Mouse (Mus musculus): Measurements from ENCODE around the gene Prpf8. TPM values are rescaled to one million over a fixed set of nuclear protein-coding genes. Genes with fewer than 3 reads are reported as not detected.
A peak's percentile ranks its signal among the peaks of the same experiment; 100 is the strongest.
"Not testable (repeated sequence)": the region's sequence is repeated elsewhere in the genome, so short reads cannot be mapped to it uniquely, and the experiment has no call there.

Prpf8 gene
- polyA plus RNA-seq, 1 experiment from 2014 or later, result 25.3 TPM

DNA sequence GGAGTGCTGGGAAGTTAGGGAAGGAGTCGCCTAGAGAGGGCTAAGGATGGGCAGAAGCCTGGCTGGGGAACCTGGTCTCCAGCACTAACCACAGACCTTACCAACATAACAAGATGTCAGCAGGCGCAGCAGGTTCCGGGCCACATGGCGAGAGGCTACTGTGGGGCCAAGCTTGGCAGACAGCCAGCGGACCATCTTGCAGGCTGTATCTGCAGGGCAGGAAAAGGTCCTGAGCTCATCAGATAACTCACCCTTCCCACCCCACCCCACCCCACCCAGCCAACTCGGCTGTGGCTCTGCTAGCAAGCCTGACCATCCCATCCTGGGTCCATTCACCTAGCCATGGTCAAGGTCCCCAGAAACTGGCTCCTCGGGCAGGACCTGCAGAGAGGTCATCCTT lies 36.9 kb upstream of the Prpf8 start:
- Histone ChIP-seq H3K9me3 (replicated peaks; ENCODE audit: control insufficient read depth, low read length) (no peaks in the 10 kb centered on the region), H3K36me3 (ENCODE audit: control insufficient read depth, insufficient read depth) (peaks cover 42% of the 10 kb centered on the region), H3K27me3 (ENCODE audit: control insufficient read depth, insufficient read depth, low read depth, low read length) (no peaks in the 10 kb centered on the region), H3K9ac (ENCODE audit: low read depth, low read length) (peak overlapping the region; percentile 70), H3K4me2 (ENCODE audit: low read depth, low read length) (peak overlapping the region; percentile 80), H3K4me3 (ENCODE audit: low read depth, low read length) (peak overlapping the region; percentile 59), H3K4me1 (ENCODE audit: control insufficient read depth, low read depth, low read length) (peaks cover 72% of the 10 kb centered on the region), H3K27ac (ENCODE audit: low read length) (peak overlapping the region; percentile 93)
- WGBS (ENCODE audit: insufficient replicate concordance), result 28% methylated on average over 7 of the region's 7 CpGs
- ATAC-seq (ENCODE audit: low read depth), result peak; percentile 76

GRCm38 (mm10) chr11:75450304-75450908 lies 36.2 kb upstream of the Prpf8 start:
- peak overlapping the region; percentile 59 for H3K4me3 ChIP-seq (ENCODE audit: low read depth, low read length)
- H3K36me3 ChIP-seq (ENCODE audit: control insufficient read depth, insufficient read depth), result peaks cover 35% of the 10 kb centered on the region
- peak; percentile 71 for ATAC-seq (ENCODE audit: low read depth)
- WGBS (ENCODE audit: insufficient replicate concordance), result 33% methylated on average over 8 of the region's 8 CpGs
- no peaks in the 10 kb centered on the region for H3K27me3 ChIP-seq (ENCODE audit: control insufficient read depth, insufficient read depth, low read depth, low read length)
- H3K9ac ChIP-seq (ENCODE audit: low read depth, low read length), result peak overlapping the region; percentile 70
- H3K4me2 ChIP-seq (ENCODE audit: low read depth, low read length), result peak overlapping the region; percentile 80
- no peaks in the 10 kb centered on the region for H3K9me3 ChIP-seq (replicated peaks; ENCODE audit: control insufficient read depth, low read length)
- H3K4me1 ChIP-seq (ENCODE audit: control insufficient read depth, low read depth, low read length), result peaks cover 77% of the 10 kb centered on the region
- peak overlapping the region; percentile 93 for H3K27ac ChIP-seq (ENCODE audit: low read length)

- Histone ChIP-seq H3K4me3 (ENCODE audit: low read depth, low read length) (peak overlapping the region; percentile 59), H3K4me2 (ENCODE audit: low read depth, low read length) (peak overlapping the region; percentile 80), H3K4me1 (ENCODE audit: control insufficient read depth, low read depth, low read length) (peaks cover 78% of the 10 kb centered on the region), H3K9me3 (replicated peaks; ENCODE audit: control insufficient read depth, low read length) (no peaks in the 10 kb centered on the region), H3K27ac (ENCODE audit: low read length) (peak overlapping the region; percentile 93), H3K9ac (ENCODE audit: low read depth, low read length) (peak overlapping the region; percentile 70), H3K27me3 (ENCODE audit: control insufficient read depth, insufficient read depth, low read depth, low read length) (no peaks in the 10 kb centered on the region), H3K36me3 (ENCODE audit: control insufficient read depth, insufficient read depth) (peaks cover 30% of the 10 kb centered on the region)
- peak; percentile 53 for ATAC-seq (ENCODE audit: low read depth)
- WGBS (ENCODE audit: insufficient replicate concordance), result 47% methylated on average over 15 of the region's 15 CpGs
These were observed 35.7 kb upstream of the Prpf8 start for GRCm38 (mm10) chr11:75450936-75451335.

DNA sequence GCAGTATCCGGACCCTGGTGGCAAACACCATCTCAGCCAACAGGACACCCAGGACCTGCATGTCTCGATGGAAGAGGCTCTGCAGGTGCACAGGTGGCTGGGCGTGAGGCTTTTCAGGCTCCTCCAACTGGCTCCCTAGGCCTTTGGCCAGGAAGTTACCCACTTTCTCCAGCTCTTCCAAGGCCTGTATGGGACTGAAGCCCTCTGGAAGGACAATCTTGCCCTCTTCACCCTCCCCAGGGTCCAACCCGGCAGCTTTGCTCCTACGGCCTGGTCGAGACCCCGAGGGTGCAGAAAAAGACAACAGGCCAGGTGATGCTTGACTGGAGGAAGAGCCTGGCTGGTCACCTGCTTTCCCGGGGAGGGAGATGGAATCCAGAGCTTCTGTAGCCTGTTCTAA lies 34.5 kb upstream of the Prpf8 start:
- H3K4me2 ChIP-seq (ENCODE audit: low read depth, low read length), result peak overlapping the region; percentile 80
- WGBS (ENCODE audit: insufficient replicate concordance), result 81% methylated on average over 8 of the region's 8 CpGs
- no peaks in the 10 kb centered on the region for H3K9me3 ChIP-seq (replicated peaks; ENCODE audit: control insufficient read depth, low read length)
- peaks cover 84% of the 10 kb centered on the region for H3K4me1 ChIP-seq (ENCODE audit: control insufficient read depth, low read depth, low read length)
- ATAC-seq (ENCODE audit: low read depth), result no peak
- peaks cover 19% of the 10 kb centered on the region for H3K36me3 ChIP-seq (ENCODE audit: control insufficient read depth, insufficient read depth)
- H3K27ac ChIP-seq (ENCODE audit: low read length), result no peak overlapping the region
- no peaks in the 10 kb centered on the region for H3K27me3 ChIP-seq (ENCODE audit: control insufficient read depth, insufficient read depth, low read depth, low read length)
- no peak overlapping the region; the same call in 1 of the 2 replicates for H3K4me3 ChIP-seq (ENCODE audit: low read depth, low read length)
- H3K9ac ChIP-seq (ENCODE audit: low read depth, low read length), result peak overlapping the region; percentile 8; the same call in 1 of the 2 replicates

DNA sequence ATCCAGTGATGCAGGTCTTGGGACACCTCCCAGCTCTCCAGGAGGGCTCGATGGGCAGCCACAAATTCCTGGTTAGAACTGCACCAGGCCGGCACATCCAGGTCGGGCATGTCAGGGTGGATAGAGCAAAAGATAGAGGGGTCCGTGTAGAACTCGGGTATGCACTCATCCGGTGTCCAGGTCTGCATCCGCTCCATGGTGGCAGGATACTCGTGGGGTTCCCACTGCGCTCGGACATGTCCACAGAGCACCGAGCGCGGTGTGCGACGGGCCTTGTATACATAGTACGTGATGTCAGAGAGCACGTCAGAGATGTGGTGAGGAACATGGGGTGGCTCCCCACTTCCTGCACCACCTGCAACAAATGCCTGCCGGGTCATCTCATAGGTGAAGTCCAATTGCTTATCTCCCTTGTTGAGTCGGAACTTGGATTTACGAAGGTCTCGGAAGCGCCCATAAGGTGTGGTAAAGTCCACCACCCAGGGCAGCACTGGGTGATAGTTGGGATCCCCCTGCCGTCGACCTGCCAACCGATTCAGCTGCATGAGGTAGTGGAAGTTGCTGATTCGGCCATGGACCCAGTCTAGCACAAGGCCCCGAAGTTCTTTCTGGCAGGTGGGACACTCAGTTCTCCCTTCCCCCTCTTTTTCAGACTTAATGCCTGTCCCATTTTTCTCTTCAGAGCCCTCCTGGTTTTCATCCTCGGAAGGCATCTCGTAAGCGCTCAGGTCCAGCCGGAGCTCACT lies 33.6 kb upstream of the Prpf8 start:
- H3K4me1 ChIP-seq (ENCODE audit: control insufficient read depth, low read depth, low read length), result peaks cover 82% of the 10 kb centered on the region
- no peak for ATAC-seq (ENCODE audit: low read depth)
- no peaks in the 10 kb centered on the region for H3K27me3 ChIP-seq (ENCODE audit: control insufficient read depth, insufficient read depth, low read depth, low read length)
- H3K9me3 ChIP-seq (replicated peaks; ENCODE audit: control insufficient read depth, low read length), result no peaks in the 10 kb centered on the region
- H3K4me2 ChIP-seq (ENCODE audit: low read depth, low read length), result peak overlapping the region; percentile 98
- 0 out of 2 replicates have a peak overlapping the region, but pooled peaks have one; percentile 83 for H3K9ac ChIP-seq (ENCODE audit: low read depth, low read length)
- peak overlapping the region; percentile 74 for H3K4me3 ChIP-seq (ENCODE audit: low read depth, low read length)
- WGBS (ENCODE audit: insufficient replicate concordance), result 88% methylated on average over 31 of the region's 31 CpGs
- H3K36me3 ChIP-seq (ENCODE audit: control insufficient read depth, insufficient read depth), result peaks cover 9% of the 10 kb centered on the region
- no peak overlapping the region for H3K27ac ChIP-seq (ENCODE audit: low read length)

- 2% methylated on average over 56 of the region's 56 CpGs for WGBS (ENCODE audit: insufficient replicate concordance)
These were observed 32.4 kb upstream of the Prpf8 start, which contains the start of gene Wdr81 for GRCm38 (mm10) chr11:75453991-75454930. Gene Wdr81 (minus strand): TSS chr11:75454717.

GRCm38 (mm10) chr11:75455041-75455736 lies 31.4 kb upstream of the Prpf8 start:
- ATAC-seq (ENCODE audit: low read depth), result no peak
- Histone ChIP-seq H3K27me3 (ENCODE audit: control insufficient read depth, insufficient read depth, low read depth, low read length) (no peaks in the 10 kb centered on the region), H3K4me1 (ENCODE audit: control insufficient read depth, low read depth, low read length) (peaks cover 85% of the 10 kb centered on the region), H3K4me2 (ENCODE audit: low read depth, low read length) (peak overlapping the region; percentile 98), H3K9me3 (replicated peaks; ENCODE audit: control insufficient read depth, low read length) (no peaks in the 10 kb centered on the region), H3K36me3 (ENCODE audit: control insufficient read depth, insufficient read depth) (peaks cover 5% of the 10 kb centered on the region; the same call in 1 of the 2 replicates), H3K4me3 (ENCODE audit: low read depth, low read length) (no peak overlapping the region), H3K27ac (ENCODE audit: low read length) (peak overlapping the region; percentile 53), H3K9ac (ENCODE audit: low read depth, low read length) (no peak overlapping the region; the same call in 1 of the 2 replicates)
- 64% methylated on average over 10 of the region's 10 CpGs for WGBS (ENCODE audit: insufficient replicate concordance)

More at GRCm38 (mm10) chr11:75453991-75454930, 32.4 kb upstream of the Prpf8 start, which contains the start of gene Wdr81:
- peak within 1 kb of the TSS; percentile 74 for H3K4me3 ChIP-seq (ENCODE audit: low read depth, low read length)
- peak within 1 kb of the TSS; percentile 98 for H3K4me2 ChIP-seq (ENCODE audit: low read depth, low read length)
- peak; percentile 76 for ATAC-seq (ENCODE audit: low read depth)
- H3K9ac ChIP-seq (ENCODE audit: low read depth, low read length), result peak within 1 kb of the TSS; percentile 83
- H3K27me3 ChIP-seq (ENCODE audit: control insufficient read depth, insufficient read depth, low read depth, low read length), result no peaks in the 10 kb centered on the region
- peak within 1 kb of the TSS; percentile 71 for H3K27ac ChIP-seq (ENCODE audit: low read length)
- no peaks in the 10 kb centered on the region for H3K9me3 ChIP-seq (replicated peaks; ENCODE audit: control insufficient read depth, low read length)
- H3K4me1 ChIP-seq (ENCODE audit: control insufficient read depth, low read depth, low read length), result peaks cover 82% of the 10 kb centered on the region
- H3K36me3 ChIP-seq (ENCODE audit: control insufficient read depth, insufficient read depth), result peaks cover 5% of the 10 kb centered on the region; the same call in 1 of the 2 replicates

DNA sequence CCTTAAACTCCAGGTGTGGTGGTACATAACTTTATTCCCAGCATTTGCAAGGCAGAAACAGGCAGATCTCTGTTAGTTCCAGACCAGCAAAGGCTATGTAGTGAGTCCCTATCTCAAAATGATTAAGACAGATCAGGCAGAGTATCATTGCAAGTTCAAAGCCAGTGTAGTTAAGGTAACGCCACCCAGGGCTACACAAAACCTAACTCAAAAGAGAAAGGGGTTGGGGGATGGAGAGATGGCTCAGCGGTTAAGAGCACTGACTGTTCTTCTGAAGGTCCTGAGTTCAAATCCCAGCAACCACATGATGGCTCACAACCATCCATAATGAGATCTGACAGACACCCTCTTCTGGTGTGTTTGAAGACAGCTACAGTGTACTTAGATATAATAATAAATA lies 30.6 kb upstream of the Prpf8 start:
- H3K9me3 ChIP-seq (replicated peaks; ENCODE audit: control insufficient read depth, low read length); H3K9ac ChIP-seq (ENCODE audit: low read depth, low read length); ATAC-seq (ENCODE audit: low read depth); H3K4me2 ChIP-seq (ENCODE audit: low read depth, low read length); H3K4me3 ChIP-seq (ENCODE audit: low read depth, low read length); H3K27me3 ChIP-seq (ENCODE audit: control insufficient read depth, insufficient read depth, low read depth, low read length); H3K27ac ChIP-seq (ENCODE audit: low read length); H3K36me3 ChIP-seq (ENCODE audit: control insufficient read depth, insufficient read depth): not testable (repeated sequence)
- 70% methylated on average over 2 of the region's 2 CpGs for WGBS (ENCODE audit: insufficient replicate concordance)
- peaks cover 80% of the 10 kb centered on the region for H3K4me1 ChIP-seq (ENCODE audit: control insufficient read depth, low read depth, low read length)

Measured in liver, embryonic 16.5 days (tissue).